ENCODE assay signal across 23 mouse cellular contexts in the genomic region with DNA sequence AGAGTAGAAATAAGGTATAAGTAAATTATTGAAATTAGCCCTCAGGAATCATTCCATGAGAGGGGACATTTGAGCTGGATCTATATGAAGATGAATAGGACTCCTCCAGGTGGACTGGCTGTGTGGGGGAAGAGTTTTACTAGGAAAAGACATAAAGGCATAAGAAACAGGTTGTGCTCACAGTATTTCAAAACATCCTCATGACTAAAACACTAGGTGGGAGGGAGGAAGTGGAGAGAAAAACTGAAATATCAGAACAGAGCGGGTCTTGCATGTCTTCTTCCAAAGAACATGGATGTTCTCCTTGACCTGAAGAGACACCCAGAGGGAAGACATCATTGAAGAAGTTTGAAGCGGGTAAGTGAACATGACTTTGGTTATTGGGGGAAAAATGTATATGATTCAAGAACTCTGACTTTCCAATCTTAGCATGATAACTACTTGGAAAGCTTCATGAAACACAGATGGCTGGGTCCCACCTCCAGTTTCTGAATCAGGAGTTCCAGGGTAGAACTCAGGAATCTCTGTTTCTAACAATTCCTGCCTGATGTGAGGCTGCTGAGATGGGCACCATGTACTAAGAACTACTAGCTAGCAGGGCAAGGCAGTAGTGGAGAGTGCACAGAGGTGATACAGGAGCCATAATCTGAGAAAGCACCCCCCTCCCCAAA.
DNase-seq lines count a peak whose midpoint lies in the region; ATAC-seq and TF ChIP-seq lines count a peak whose summit lies in the region.
"Had no signal": no experiment of that assay in that cellular context is flagged by ENCODE, and none has a peak within 500 bp of the region (broad histone marks: within the 10 kb centered on the region; RNA-seq: fewer than 3 reads in every experiment).

No protein-coding gene starts in this region.

- H3K4me3 ChIP-seq in left cerebral cortex, adult 2 months = no peak overlapping the region
- H3K4me3 ChIP-seq: embryonic facial prominence, embryonic 15.5 days; erythroblast, embryonic 14.5 days; forebrain, embryonic 10.5 days; heart, embryonic 13.5 days had no signal

- no peak for DNase-seq in frontal cortex, postnatal 25 days (ENCODE audit: low spot score in 2 of 2)
- peak in 1 of 2 experiments; percentile 33 for DNase-seq in left cerebral cortex, adult 2 months (ENCODE audit: extremely low spot score in 1 of 2, low spot score in 2 of 2)
- DNase-seq in left cerebral cortex, postnatal 4 days = no peak
- DNase-seq in right cerebral cortex, postnatal 25 days = peak; percentile 45
- no peak for DNase-seq in right cerebral cortex, postnatal 14 days
- no peak for DNase-seq in ovary, postnatal 10 days (ENCODE audit: low spot score)
- DNase-seq: adrenal gland, adult 8-10 months; adrenal gland, postnatal 36 days; B cell, adult 2 months; cerebellum, adult 11 months; cerebellum, adult 8-10 months; cerebellum, postnatal 14 days; embryo, embryonic 11 days; gastrocnemius, postnatal 36 days; heart, adult 11 months; heart, postnatal 36 days had no signal

- peak overlapping the region; percentile 45 for H3K27ac ChIP-seq in left cerebral cortex, adult 2 months
- H3K27ac ChIP-seq: embryonic facial prominence, embryonic 15.5 days; forebrain, embryonic 10.5 days; heart, embryonic 13.5 days had no signal

- intact Hi-C loops in left cerebral cortex, adult 2 months (cut with DNase I) = loop anchor here (2.0 to 5.0 kb wide), 4 partner anchors 31 to 224 kb away; no protein-coding TSS in a partner anchor
- intact Hi-C loops in left cerebral cortex, postnatal 4 days (cut with DNase I) = no loop called here

- peak; percentile 95 for ATAC-seq in frontal cortex, adult (ENCODE audit: low TSS enrichment)
- ATAC-seq: CD4-positive, CD25-positive, alpha-beta regulatory T cell, adult 4 months; forebrain, embryonic 14.5 days had no signal

- TF ChIP-seq CTCF in left cerebral cortex, adult 2 months (IDR thresholded peaks at IDR 0.05) = no peak
